ENCODE assay signal across 11 mouse cellular contexts in the genomic region with DNA sequence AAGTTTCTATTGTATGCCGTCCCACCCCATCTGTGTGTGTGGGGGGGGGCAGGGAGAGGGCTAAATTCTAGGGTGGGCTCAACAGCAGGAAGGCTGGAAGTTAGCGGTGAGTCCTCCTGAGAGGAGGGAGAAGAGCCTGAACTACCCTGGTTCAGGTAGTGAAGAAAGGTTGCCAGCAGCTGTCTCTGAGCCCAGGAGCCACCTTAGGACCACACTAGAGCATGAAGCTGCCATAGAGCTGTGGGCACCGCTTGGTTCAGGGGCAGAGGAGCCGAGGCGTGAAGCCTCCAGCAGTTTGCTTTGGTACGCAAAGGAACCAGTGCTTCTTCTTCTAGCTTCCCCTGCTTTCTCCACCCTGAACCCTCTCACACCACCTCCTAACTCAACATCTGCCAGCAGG. TPM values are rescaled to one million over a fixed set of nuclear protein-coding genes. Genes with fewer than 3 reads are reported as not detected.
DNase-seq lines count a peak whose midpoint lies in the region; ATAC-seq and TF ChIP-seq lines count a peak whose summit lies in the region.
"Had no signal": no experiment of that assay in that cellular context is flagged by ENCODE, and none has a peak within 500 bp of the region (broad histone marks: within the 10 kb centered on the region; RNA-seq: fewer than 3 reads in every experiment).

No protein-coding gene starts in this region.

- no peak overlapping the region for H3K9ac ChIP-seq in kidney, postnatal 0 days (ENCODE audit: low read depth, low read length)
- H3K9ac ChIP-seq in embryonic facial prominence, embryonic 14.5 days (ENCODE audit: low read depth, low read length): peak overlapping the region; percentile 47
- H3K9ac ChIP-seq in intestine, embryonic 15.5 days: no peak overlapping the region

- WGBS in kidney, postnatal 0 days: 22% methylated on average over 6 of the region's 6 CpGs
- WGBS in embryonic facial prominence, embryonic 14.5 days: 40% methylated on average over 3 of the region's 6 CpGs
- WGBS in intestine, embryonic 15.5 days: 48% methylated on average over 6 of the region's 6 CpGs

- H3K4me1 ChIP-seq in kidney, postnatal 0 days (replicated peaks; ENCODE audit: insufficient read depth, low read length): peaks cover 60% of the 10 kb centered on the region
- H3K4me1 ChIP-seq in embryonic facial prominence, embryonic 14.5 days (ENCODE audit: control insufficient read depth, insufficient read depth, low read length): peaks cover 42% of the 10 kb centered on the region
- peaks cover 86% of the 10 kb centered on the region for H3K4me1 ChIP-seq in intestine, embryonic 15.5 days (replicated peaks)

- no peak for TF ChIP-seq POLR2A in myocyte (IDR thresholded peaks at IDR 0.05; ENCODE audit: insufficient read length, low read depth)

- no peak for DNase-seq in kidney, postnatal 0 days (ENCODE audit: low spot score)
- DNase-seq in kidney, postnatal 36 days: no peak
- no peak for DNase-seq in embryonic facial prominence, embryonic 14.5 days (ENCODE audit: low spot score)
- no peak for DNase-seq in testis, postnatal 14 days (ENCODE audit: low spot score)
- DNase-seq in layer of hippocampus, postnatal 25 days (ENCODE audit: extremely low spot score in 1 of 2, low spot score in 1 of 2): no peak
- DNase-seq: right cerebral cortex, postnatal 4 days had no signal

- H3K4me2 ChIP-seq in kidney, postnatal 0 days (ENCODE audit: low read length): peak overlapping the region; percentile 41; the same call in 1 of the 2 replicates
- H3K4me2 ChIP-seq in embryonic facial prominence, embryonic 14.5 days (ENCODE audit: low read depth, low read length): peak overlapping the region; percentile 44
- H3K4me2 ChIP-seq in intestine, embryonic 15.5 days (replicated peaks): peak overlapping the region; percentile 46
- peak overlapping the region; percentile 86 for H3K4me2 ChIP-seq in myocyte (ENCODE audit: low read depth)

- no peaks in the 10 kb centered on the region for H3K27me3 ChIP-seq in kidney, postnatal 0 days (ENCODE audit: insufficient read depth, low read length)
- H3K27me3 ChIP-seq in embryonic facial prominence, embryonic 14.5 days (replicated peaks; ENCODE audit: control insufficient read depth, insufficient read depth, low read length): peaks cover 7% of the 10 kb centered on the region
- peaks cover 6% of the 10 kb centered on the region; the same call in 1 of the 2 replicates for H3K27me3 ChIP-seq in intestine, embryonic 15.5 days (replicated peaks)
- H3K27me3 ChIP-seq in myocyte (ENCODE audit: control insufficient read depth, insufficient read depth, insufficient read length): no peaks in the 10 kb centered on the region

- no peaks in the 10 kb centered on the region for H3K9me3 ChIP-seq in kidney, postnatal 0 days (replicated peaks; ENCODE audit: low read length)
- no peaks in the 10 kb centered on the region for H3K9me3 ChIP-seq in embryonic facial prominence, embryonic 14.5 days (ENCODE audit: control insufficient read depth, low read length)
- no peaks in the 10 kb centered on the region for H3K9me3 ChIP-seq in intestine, embryonic 15.5 days

- H3K27ac ChIP-seq in kidney, postnatal 0 days: peak overlapping the region; percentile 86
- H3K27ac ChIP-seq in embryonic facial prominence, embryonic 14.5 days (replicated peaks; ENCODE audit: low read depth, low read length): peak overlapping the region; percentile 78
- peak overlapping the region; percentile 96 for H3K27ac ChIP-seq in intestine, embryonic 15.5 days

- no peak overlapping the region for H3K4me3 ChIP-seq in kidney, postnatal 0 days (replicated peaks; ENCODE audit: low read depth, low read length)
- no peak overlapping the region for H3K4me3 ChIP-seq in embryonic facial prominence, embryonic 14.5 days (ENCODE audit: low read depth, low read length)
- H3K4me3 ChIP-seq in intestine, embryonic 15.5 days (replicated peaks): no peak overlapping the region
- peak overlapping the region; percentile 16 for H3K4me3 ChIP-seq in myocyte

- no peak for ATAC-seq in kidney, postnatal 0 days (replicated peaks; ENCODE audit: low FRiP score, low read depth)
- ATAC-seq in embryonic facial prominence, embryonic 14.5 days (ENCODE audit: low read depth): no peak
- no peak for ATAC-seq in intestine, embryonic 15.5 days
- no peak for ATAC-seq in erythroid progenitor cell, adult 5-6 weeks (replicated peaks; ENCODE audit: low FRiP score, poor library complexity, severe bottlenecking)

- H3K79me2 ChIP-seq in myocyte (ENCODE audit: control insufficient read depth, insufficient read depth): no peaks in the 10 kb centered on the region

- no peak for TF ChIP-seq CTCF in kidney, postnatal 0 days (IDR thresholded peaks at IDR 0.05; ENCODE audit: low read depth)

- no peaks in the 10 kb centered on the region for H3K36me3 ChIP-seq in kidney, postnatal 0 days (ENCODE audit: insufficient read depth, low read length)
- no peaks in the 10 kb centered on the region for H3K36me3 ChIP-seq in embryonic facial prominence, embryonic 14.5 days (ENCODE audit: control insufficient read depth, insufficient read depth, low read length)
- no peaks in the 10 kb centered on the region for H3K36me3 ChIP-seq in intestine, embryonic 15.5 days
- no peaks in the 10 kb centered on the region for H3K36me3 ChIP-seq in myocyte (ENCODE audit: control insufficient read depth, insufficient read depth)

- H3ac ChIP-seq in myocyte (ENCODE audit: control insufficient read depth, insufficient read length): no peak overlapping the region

TF ChIP-seq in myocyte, 11 proteins besides CTCF, POLR2A, EP300 and RAD21:
- TF ChIP-seq POLR2AphosphoS2 (IDR thresholded peaks at IDR 0.05; ENCODE audit: insufficient read length, low read depth) (no peak), MYOD1 (IDR thresholded peaks at IDR 0.05; ENCODE audit: control insufficient read depth in 1 of 3, insufficient read length in 2 of 3, low read depth in 2 of 3) (peak in 1 of 3 experiments; percentile 2)

RNA-seq across cellular contexts. Expression of a gene that starts 12.7 kb away (rescaled TPM):
- 24.6 and 28.9 TPM in 2 replicates for polyA plus RNA-seq in kidney, postnatal 0 days (2015; fragmentation: Nextera tagmentation; extraction: Ambion mirVana)
- 36.4 and 40.5 TPM in 2 replicates for polyA plus RNA-seq in embryonic facial prominence, embryonic 14.5 days (2014; fragmentation: Nextera tagmentation; extraction: Ambion mirVana)
- polyA plus RNA-seq in intestine, embryonic 15.5 days (2015; fragmentation: Nextera tagmentation; extraction: Ambion mirVana): 17.0 and 20.0 TPM in 2 replicates
- 268 TPM for polyA plus RNA-seq in myocyte (2012; fragmentation: generic; extraction: Trizol)
- total RNA-seq in erythroid progenitor cell, adult 5-6 weeks (2015; ENCODE audit: low replicate concordance): not detected in 2 replicates
- total RNA-seq in erythroid progenitor cell, adult 5-6 weeks (2017; ENCODE audit: low replicate concordance): not detected in 2 replicates
- 1 to 10 TPM; 4.6 to 5.5 TPM for total RNA-seq in layer of hippocampus, postnatal 25 days (2021)
- total RNA-seq: megakaryocyte-erythroid progenitor cell, adult 5-6 weeks had no signal

RNA-seq across cellular contexts. Expression of a gene that starts 16.4 kb away (rescaled TPM):
- polyA plus RNA-seq in kidney, postnatal 0 days (2015; fragmentation: Nextera tagmentation; extraction: Ambion mirVana): 0.14 TPM in 1 of 2 replicates, not detected in the other
- polyA plus RNA-seq in embryonic facial prominence, embryonic 14.5 days (2014; fragmentation: Nextera tagmentation; extraction: Ambion mirVana): 0.63 and 1.1 TPM in 2 replicates
- polyA plus RNA-seq in intestine, embryonic 15.5 days (2015; fragmentation: Nextera tagmentation; extraction: Ambion mirVana): 0.15 and 0.54 TPM in 2 replicates
- 0.06 TPM for polyA plus RNA-seq in myocyte (2012; fragmentation: generic; extraction: Trizol)
- not detected in 2 replicates for total RNA-seq in erythroid progenitor cell, adult 5-6 weeks (2015; ENCODE audit: low replicate concordance)
- not detected in 2 replicates for total RNA-seq in erythroid progenitor cell, adult 5-6 weeks (2017; ENCODE audit: low replicate concordance)
- 100 to 1,000 TPM; 329 to 388 TPM for total RNA-seq in layer of hippocampus, postnatal 25 days (2021)
- total RNA-seq: megakaryocyte-erythroid progenitor cell, adult 5-6 weeks had no signal

RNA-seq across cellular contexts. Expression of a gene that starts 35.2 kb away (rescaled TPM):
- polyA plus RNA-seq in kidney, postnatal 0 days (2015; fragmentation: Nextera tagmentation; extraction: Ambion mirVana): 20.1 and 20.9 TPM in 2 replicates
- polyA plus RNA-seq in embryonic facial prominence, embryonic 14.5 days (2014; fragmentation: Nextera tagmentation; extraction: Ambion mirVana): 145 and 175 TPM in 2 replicates
- polyA plus RNA-seq in intestine, embryonic 15.5 days (2015; fragmentation: Nextera tagmentation; extraction: Ambion mirVana): 7.0 and 8.2 TPM in 2 replicates
- polyA plus RNA-seq in myocyte (2012; fragmentation: generic; extraction: Trizol): 67.6 TPM
- total RNA-seq in erythroid progenitor cell, adult 5-6 weeks (2015; ENCODE audit: low replicate concordance): not detected in 2 replicates
- total RNA-seq in erythroid progenitor cell, adult 5-6 weeks (2017; ENCODE audit: low replicate concordance): not detected in 2 replicates
- total RNA-seq in layer of hippocampus, postnatal 25 days (2021): 1 to 10 TPM; 2.2 to 2.3 TPM
- polyA plus RNA-seq: large intestine, adult 2 months had no signal

RNA-seq across cellular contexts. Expression of a gene that starts 43.8 kb away (rescaled TPM):
- 0.13 and 0.17 TPM in 2 replicates for polyA plus RNA-seq in kidney, postnatal 0 days (2015; fragmentation: Nextera tagmentation; extraction: Ambion mirVana)
- polyA plus RNA-seq in embryonic facial prominence, embryonic 14.5 days (2014; fragmentation: Nextera tagmentation; extraction: Ambion mirVana): not detected in 2 replicates
- polyA plus RNA-seq in intestine, embryonic 15.5 days (2015; fragmentation: Nextera tagmentation; extraction: Ambion mirVana): not detected in 2 replicates
- polyA plus RNA-seq in myocyte (2012; fragmentation: generic; extraction: Trizol): not detected
- total RNA-seq in erythroid progenitor cell, adult 5-6 weeks (2015; ENCODE audit: low replicate concordance): not detected in 2 replicates
- not detected in 2 replicates for total RNA-seq in erythroid progenitor cell, adult 5-6 weeks (2017; ENCODE audit: low replicate concordance)
- 10 to 100 TPM in 1 of 2 experiments, 1 to 10 TPM in 1; 7.3 to 12.0 TPM for total RNA-seq in layer of hippocampus, postnatal 25 days (2021)
- total RNA-seq: megakaryocyte-erythroid progenitor cell, adult 5-6 weeks had no signal
- polyA plus RNA-seq: large intestine, adult 2 months had no signal

RNA-seq across cellular contexts. Expression of a gene that starts 53.1 kb away (rescaled TPM):
- polyA plus RNA-seq in kidney, postnatal 0 days (2015; fragmentation: Nextera tagmentation; extraction: Ambion mirVana): 12.1 and 12.3 TPM in 2 replicates
- 12.8 and 13.3 TPM in 2 replicates for polyA plus RNA-seq in embryonic facial prominence, embryonic 14.5 days (2014; fragmentation: Nextera tagmentation; extraction: Ambion mirVana)
- polyA plus RNA-seq in intestine, embryonic 15.5 days (2015; fragmentation: Nextera tagmentation; extraction: Ambion mirVana): 15.8 and 16.3 TPM in 2 replicates
- 7.0 TPM for polyA plus RNA-seq in myocyte (2012; fragmentation: generic; extraction: Trizol)
- 2.5 and 5.0 TPM in 2 replicates for total RNA-seq in erythroid progenitor cell, adult 5-6 weeks (2015; ENCODE audit: low replicate concordance)
- total RNA-seq in erythroid progenitor cell, adult 5-6 weeks (2017; ENCODE audit: low replicate concordance): 4.9 and 5.3 TPM in 2 replicates
- 10 to 100 TPM; 17.9 to 22.5 TPM for total RNA-seq in layer of hippocampus, postnatal 25 days (2021)
